Mouse (Mus musculus): ENCODE measurements around the gene Col4a2. TPM values are rescaled to one million over a fixed set of nuclear protein-coding genes. Genes with fewer than 3 reads are reported as not detected.

The Col4a2 gene
- polyA plus RNA-seq, 1 experiment: 8.4 TPM

DNA sequence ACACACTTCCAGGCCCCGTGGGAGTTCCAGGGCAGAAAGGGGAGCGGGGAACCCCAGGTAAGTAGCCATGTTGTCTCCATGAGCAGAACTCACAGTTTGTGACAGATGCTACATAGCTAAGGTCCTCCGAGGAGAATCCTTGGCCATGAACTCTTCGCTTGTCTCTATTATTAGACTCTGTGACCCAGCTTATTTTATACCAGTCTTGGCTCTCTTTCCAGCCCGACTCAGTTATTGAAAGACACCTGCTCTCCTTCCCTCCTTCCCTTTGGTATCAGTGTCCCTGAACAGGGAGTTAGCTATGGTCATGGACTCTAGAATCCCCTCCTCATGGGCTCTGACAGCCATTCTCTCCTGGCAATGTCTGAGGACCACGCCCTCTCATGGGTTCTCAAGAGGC, 128.7 kb downstream of the Col4a2 start:
- Histone ChIP-seq H3K27ac (ENCODE audit: control insufficient read depth, insufficient read depth, low read depth, low read length) (no peak overlapping the region), H3K4me3 (ENCODE audit: control insufficient read depth, low read depth, low read length) (no peak overlapping the region), H3K27me3 (ENCODE audit: control insufficient read depth, insufficient read depth, low read length) (no peaks in the 10 kb centered on the region), H3K4me1 (ENCODE audit: control insufficient read depth, insufficient read depth, low read length) (no peaks in the 10 kb centered on the region), H3K36me3 (ENCODE audit: control insufficient read depth, insufficient read depth, low read length) (no peaks in the 10 kb centered on the region)
- TF ChIP-seq POLR2A (IDR thresholded peaks at IDR 0.05; ENCODE audit: control insufficient read depth, low read depth, low read length): no peak

DNA sequence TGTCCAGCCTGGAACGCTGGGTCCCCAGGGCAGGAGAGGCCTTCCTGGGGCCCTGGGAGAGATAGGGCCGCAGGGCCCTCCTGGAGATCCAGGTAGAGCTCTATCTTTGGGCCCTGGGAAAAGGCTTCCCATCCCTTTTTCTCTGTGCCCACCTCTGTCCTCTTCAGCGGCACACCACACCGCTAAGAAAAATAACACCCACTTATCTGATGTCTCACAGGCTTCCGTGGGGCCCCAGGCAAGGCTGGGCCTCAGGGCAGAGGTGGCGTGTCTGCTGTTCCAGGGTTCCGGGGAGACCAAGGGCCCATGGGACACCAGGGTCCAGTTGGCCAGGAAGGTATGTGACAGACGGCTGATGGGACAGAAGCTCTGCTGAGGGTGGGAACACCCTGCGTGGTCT, 131.0 kb downstream of the Col4a2 start:
- Histone ChIP-seq H3K36me3 (ENCODE audit: control insufficient read depth, insufficient read depth, low read length) (no peaks in the 10 kb centered on the region), H3K27me3 (ENCODE audit: control insufficient read depth, insufficient read depth, low read length) (no peaks in the 10 kb centered on the region)

DNA sequence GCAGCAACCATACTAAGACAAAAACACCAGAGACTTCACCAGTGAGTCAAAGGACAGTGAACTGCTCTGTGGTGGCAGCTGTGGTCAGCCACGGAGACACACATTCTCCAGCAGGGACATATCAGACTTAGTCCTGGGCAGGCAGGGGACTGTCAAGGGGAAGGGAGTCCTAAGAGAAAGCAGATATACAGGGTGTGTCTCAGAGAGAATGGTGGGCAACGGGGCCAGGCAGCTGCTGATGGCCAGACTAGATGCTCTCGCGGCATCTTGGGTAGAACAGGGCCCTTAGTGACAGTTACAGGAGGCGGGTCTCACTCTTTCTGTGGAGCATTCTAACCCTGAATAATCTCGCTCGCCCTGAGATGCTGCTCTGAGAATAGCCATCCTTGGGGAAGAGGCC, 131.6 kb downstream of the Col4a2 start:
- Histone ChIP-seq H3K36me3 (ENCODE audit: control insufficient read depth, insufficient read depth, low read length) (no peaks in the 10 kb centered on the region), H3K4me1 (ENCODE audit: control insufficient read depth, insufficient read depth, low read length) (no peaks in the 10 kb centered on the region; the same call in 1 of the 2 replicates), H3K4me3 (ENCODE audit: control insufficient read depth, low read depth, low read length) (no peak overlapping the region), H3K27ac (ENCODE audit: control insufficient read depth, insufficient read depth, low read depth, low read length) (no peak overlapping the region), H3K27me3 (ENCODE audit: control insufficient read depth, insufficient read depth, low read length) (no peaks in the 10 kb centered on the region)
- TF ChIP-seq CTCF (IDR thresholded peaks at IDR 0.05; ENCODE audit: control insufficient read depth, insufficient read depth, insufficient replicate concordance, low read depth, low read length) (no peak), POLR2A (IDR thresholded peaks at IDR 0.05; ENCODE audit: control insufficient read depth, low read depth, low read length) (no peak)

More for the DNA sequence above, 131.0 kb downstream of the Col4a2 start:
- Histone ChIP-seq H3K27ac (ENCODE audit: control insufficient read depth, insufficient read depth, low read depth, low read length) (no peak overlapping the region), H3K4me3 (ENCODE audit: control insufficient read depth, low read depth, low read length) (no peak overlapping the region), H3K4me1 (ENCODE audit: control insufficient read depth, insufficient read depth, low read length) (no peaks in the 10 kb centered on the region; the same call in 1 of the 2 replicates)
- no peak for TF ChIP-seq CTCF (IDR thresholded peaks at IDR 0.05; ENCODE audit: control insufficient read depth, insufficient read depth, insufficient replicate concordance, low read depth, low read length)
- no peak for TF ChIP-seq POLR2A (IDR thresholded peaks at IDR 0.05; ENCODE audit: control insufficient read depth, low read depth, low read length)

GRCm38 (mm10) chr8:11445790-11446189, 133.2 kb downstream of the Col4a2 start:
- Histone ChIP-seq H3K27ac (ENCODE audit: control insufficient read depth, insufficient read depth, low read depth, low read length) (no peak overlapping the region), H3K36me3 (ENCODE audit: control insufficient read depth, insufficient read depth, low read length) (no peaks in the 10 kb centered on the region), H3K4me3 (ENCODE audit: control insufficient read depth, low read depth, low read length) (no peak overlapping the region), H3K4me1 (ENCODE audit: control insufficient read depth, insufficient read depth, low read length) (no peaks in the 10 kb centered on the region; the same call in 1 of the 2 replicates), H3K27me3 (ENCODE audit: control insufficient read depth, insufficient read depth, low read length) (no peaks in the 10 kb centered on the region)
- TF ChIP-seq CTCF (IDR thresholded peaks at IDR 0.05; ENCODE audit: control insufficient read depth, insufficient read depth, insufficient replicate concordance, low read depth, low read length) (no peak), POLR2A (IDR thresholded peaks at IDR 0.05; ENCODE audit: control insufficient read depth, low read depth, low read length) (no peak)

- H3K36me3 ChIP-seq (ENCODE audit: control insufficient read depth, insufficient read depth, low read length): no peaks in the 10 kb centered on the region
Measured at GRCm38 (mm10) chr8:11447910-11448570, 135.4 kb downstream of the Col4a2 start.

DNA sequence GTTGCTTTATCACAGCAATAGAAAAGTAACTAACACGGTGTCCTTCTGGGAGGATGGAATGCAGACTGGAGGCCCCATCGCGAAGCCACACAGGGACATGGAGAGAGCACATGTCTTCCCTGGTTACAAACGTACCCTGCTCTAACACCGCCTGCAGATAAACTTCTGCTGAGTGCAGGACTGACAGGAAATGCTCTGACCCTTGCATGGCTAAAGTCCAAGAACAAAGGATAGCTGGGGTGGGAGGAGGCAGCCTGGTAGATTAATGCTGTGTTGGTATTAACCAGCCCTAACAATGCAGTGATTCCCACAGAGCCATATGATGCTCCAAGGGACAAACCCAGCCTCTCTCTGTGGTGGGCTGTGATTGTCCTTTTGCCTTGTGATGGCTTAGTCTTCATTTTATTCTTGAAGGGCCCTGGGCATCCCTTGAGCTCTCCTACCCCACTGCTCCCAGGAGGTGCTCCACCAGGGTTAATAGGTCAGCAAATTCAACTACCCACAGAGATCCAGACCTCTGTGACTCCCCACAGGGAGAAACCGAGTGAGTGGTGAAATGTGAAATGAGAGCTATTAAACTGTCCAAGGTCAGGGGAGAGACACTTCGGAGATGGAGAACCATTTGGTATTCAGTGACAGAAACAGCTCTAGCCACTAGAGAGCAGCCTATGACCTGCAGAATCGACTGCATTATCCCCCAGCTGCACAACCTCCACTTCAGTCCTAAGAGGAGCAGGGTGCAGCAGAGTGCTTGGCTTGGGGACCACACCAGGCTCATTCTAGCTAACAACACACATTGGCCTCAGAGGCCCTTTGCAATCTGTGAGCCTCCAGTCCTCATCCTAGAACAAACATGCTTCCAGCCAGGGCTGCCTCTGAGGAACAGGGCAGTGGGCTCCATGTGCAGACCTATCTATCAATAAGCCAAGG, 137.8 kb downstream of the Col4a2 start:
- TF ChIP-seq POLR2A (IDR thresholded peaks at IDR 0.05; ENCODE audit: control insufficient read depth, low read depth, low read length) (no peak), CTCF (IDR thresholded peaks at IDR 0.05; ENCODE audit: control insufficient read depth, insufficient read depth, insufficient replicate concordance, low read depth, low read length) (peak; percentile 40; the same call in 1 of the 2 replicates)

More at GRCm38 (mm10) chr8:11447910-11448570, 135.4 kb downstream of the Col4a2 start:
- Histone ChIP-seq H3K27me3 (ENCODE audit: control insufficient read depth, insufficient read depth, low read length) (no peaks in the 10 kb centered on the region), H3K27ac (ENCODE audit: control insufficient read depth, insufficient read depth, low read depth, low read length) (no peak overlapping the region), H3K4me1 (ENCODE audit: control insufficient read depth, insufficient read depth, low read length) (no peaks in the 10 kb centered on the region; the same call in 1 of the 2 replicates), H3K4me3 (ENCODE audit: control insufficient read depth, low read depth, low read length) (no peak overlapping the region)
- TF ChIP-seq CTCF (IDR thresholded peaks at IDR 0.05; ENCODE audit: control insufficient read depth, insufficient read depth, insufficient replicate concordance, low read depth, low read length): no peak

GRCm38 (mm10) chr8:11452152-11452551, 139.5 kb downstream of the Col4a2 start:
- Histone ChIP-seq H3K36me3 (ENCODE audit: control insufficient read depth, insufficient read depth, low read length) (no peaks in the 10 kb centered on the region), H3K4me3 (ENCODE audit: control insufficient read depth, low read depth, low read length) (no peak overlapping the region), H3K27ac (ENCODE audit: control insufficient read depth, insufficient read depth, low read depth, low read length) (no peak overlapping the region), H3K4me1 (ENCODE audit: control insufficient read depth, insufficient read depth, low read length) (peaks cover 2% of the 10 kb centered on the region; the same call in 1 of the 2 replicates), H3K27me3 (ENCODE audit: control insufficient read depth, insufficient read depth, low read length) (no peaks in the 10 kb centered on the region)
- no peak for TF ChIP-seq CTCF (IDR thresholded peaks at IDR 0.05; ENCODE audit: control insufficient read depth, insufficient read depth, insufficient replicate concordance, low read depth, low read length)
- no peak for TF ChIP-seq POLR2A (IDR thresholded peaks at IDR 0.05; ENCODE audit: control insufficient read depth, low read depth, low read length)

More for the DNA sequence above, 137.8 kb downstream of the Col4a2 start:
- H3K4me3 ChIP-seq (ENCODE audit: control insufficient read depth, low read depth, low read length): no peak overlapping the region
- no peaks in the 10 kb centered on the region for H3K27me3 ChIP-seq (ENCODE audit: control insufficient read depth, insufficient read depth, low read length)
- H3K4me1 ChIP-seq (ENCODE audit: control insufficient read depth, insufficient read depth, low read length): peaks cover 2% of the 10 kb centered on the region; the same call in 1 of the 2 replicates
- H3K27ac ChIP-seq (ENCODE audit: control insufficient read depth, insufficient read depth, low read depth, low read length): peak overlapping the region; percentile 60; the same call in 1 of the 2 replicates
- H3K36me3 ChIP-seq (ENCODE audit: control insufficient read depth, insufficient read depth, low read length): no peaks in the 10 kb centered on the region
